Mouse (Mus musculus) central nervous system, embryonic 11.5 days (tissue): ENCODE data around the gene Zfp715. TPM values are rescaled to one million over a fixed set of nuclear protein-coding genes. Genes with fewer than 3 reads are reported as not detected.

ENCODE experiments used
- polyA plus RNA-seq: library from polyadenylated mRNA; depleted of rRNA; stranded (reverse); fragments of >200 nt; gene quantifications from 2 replicates; pipeline ENCODE4 v1.2.3, GENCODE M21; 2012; rRNA removed

Gene Zfp715
- polyA plus RNA-seq: 7.7 and 12.3 TPM in 2 replicates

DNA sequence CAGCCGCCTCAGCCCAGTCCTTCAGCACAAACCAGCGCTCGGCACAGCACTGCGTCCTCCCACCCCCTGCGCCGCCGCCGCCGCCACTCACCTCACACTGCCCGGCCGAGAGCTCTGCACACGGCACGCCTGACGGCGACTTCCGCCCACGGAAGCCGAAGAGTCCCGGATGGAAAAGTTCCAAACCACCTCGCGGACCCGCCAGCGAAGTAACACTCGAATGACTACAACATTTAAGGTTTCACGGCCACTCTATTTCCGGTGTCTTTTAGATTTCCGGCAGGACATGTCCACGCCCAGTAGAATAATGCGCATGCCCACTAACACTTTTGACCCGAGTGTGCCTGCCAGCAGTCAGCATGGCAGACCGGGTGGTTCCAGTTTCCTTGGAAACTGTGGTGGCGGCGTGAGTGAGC, at the start of gene Zfp715:
Gene Zfp715, minus strand, starts transcription at position 282 of the 416 bp plus-strand sequence.

GRCm38 (mm10) chr7:43351154-43351553, 38.1 kb upstream of the Zfp715 start, which contains the start of gene Siglecf:
Siglecf (plus strand) TSS chr7:43351341.

Other genes starting within 250 kb of the Zfp715 start
- not detected in 2 replicates for gene Zfp936, start 199.1 kb downstream of the Zfp715 start, polyA plus RNA-seq
- gene Siglecf, start 38.0 kb upstream of the Zfp715 start, polyA plus RNA-seq: 0.26 and 0.29 TPM in 2 replicates
- gene Siglecg, start 94.9 kb upstream of the Zfp715 start, polyA plus RNA-seq: 0.26 and 0.39 TPM in 2 replicates
- gene Lim2, start 114.4 kb upstream of the Zfp715 start, polyA plus RNA-seq: 0.16 TPM in 1 of 2 replicates, not detected in the other
- not detected in 2 replicates for gene Nkg7, start 123.8 kb upstream of the Zfp715 start, polyA plus RNA-seq
- not detected in 2 replicates for gene Cldnd2, start 127.5 kb upstream of the Zfp715 start, polyA plus RNA-seq
- gene Etfb, start 130.8 kb upstream of the Zfp715 start, polyA plus RNA-seq: 144 and 159 TPM in 2 replicates
- gene Gm45233, start 130.8 kb upstream of the Zfp715 start, polyA plus RNA-seq: 0.34 and 0.98 TPM in 2 replicates
- gene Vsig10l, start 149.9 kb upstream of the Zfp715 start, polyA plus RNA-seq: 3.1 and 3.4 TPM in 2 replicates
- 23.5 and 37.8 TPM in 2 replicates for gene Iglon5, start 176.8 kb upstream of the Zfp715 start, polyA plus RNA-seq
- not detected in 2 replicates for gene 4931406B18Rik, start 192.6 kb upstream of the Zfp715 start, polyA plus RNA-seq
- gene Cd33, start 231.1 kb upstream of the Zfp715 start, polyA plus RNA-seq: 0.83 and 2.2 TPM in 2 replicates
- 8.8 TPM in 2 replicates for gene Zfp658, start 249.0 kb upstream of the Zfp715 start, polyA plus RNA-seq